Mouse (Mus musculus): ENCODE results near the gene Vmn2r61. TPM values are rescaled to one million over a fixed set of nuclear protein-coding genes. Genes with fewer than 3 reads are reported as not detected.

The Vmn2r61 gene
- not detected in 2 replicates for polyA plus RNA-seq (2015; fragmentation: Nextera tagmentation; extraction: Ambion mirVana)

- no peaks in the 10 kb centered on the region for H3K27me3 ChIP-seq (replicated peaks)
- no peak within 1 kb of the TSS for H3K4me2 ChIP-seq
- H3K27ac ChIP-seq = no peak within 1 kb of the TSS
- no peak within 1 kb of the TSS for H3K4me3 ChIP-seq (replicated peaks)
- H3K4me1 ChIP-seq = no peaks in the 10 kb centered on the region
- no peaks in the 10 kb centered on the region for H3K36me3 ChIP-seq
- no peaks in the 10 kb centered on the region for H3K9me3 ChIP-seq
- 85% methylated on average over 1 of the region's 1 CpGs for WGBS
- no peak within 1 kb of the TSS for H3K9ac ChIP-seq
- ATAC-seq (ENCODE audit: insufficient read depth, low FRiP score, low read depth) = no peak
Observed at GRCm38 (mm10) chr7:42259753-42260152, at the start of gene Vmn2r61. Vmn2r61 (plus strand) TSS chr7:42260053.

Other genes with a start within 250 kb of the Vmn2r61 start
- not detected in 2 replicates for gene Vmn2r59, start 201.0 kb upstream of the Vmn2r61 start, polyA plus RNA-seq (2015; fragmentation: Nextera tagmentation; extraction: Ambion mirVana)
- not detected in 2 replicates for gene Vmn2r60, start 152.3 kb upstream of the Vmn2r61 start, polyA plus RNA-seq (2015; fragmentation: Nextera tagmentation; extraction: Ambion mirVana)
- gene 4933421I07Rik, start 188.1 kb downstream of the Vmn2r61 start, polyA plus RNA-seq (2015; fragmentation: Nextera tagmentation; extraction: Ambion mirVana) = not detected in 2 replicates
- gene Zfp141, start 245.7 kb downstream of the Vmn2r61 start, polyA plus RNA-seq (2015; fragmentation: Nextera tagmentation; extraction: Ambion mirVana) = 7.9 and 9.4 TPM in 2 replicates